Mouse (Mus musculus) liver, embryonic 14 days (tissue): ENCODE measurements around the gene Dppa3. TPM values are rescaled to one million over a fixed set of nuclear protein-coding genes. Genes with fewer than 3 reads are reported as not detected.

Source experiments
- polyA plus RNA-seq: library from polyadenylated mRNA; depleted of rRNA; stranded (reverse); fragments of >200 nt; gene quantifications from 2 replicates; pipeline ENCODE4 v1.2.3, GENCODE M21; 2012; rRNA removed

The Dppa3 gene
- not detected in 2 replicates for polyA plus RNA-seq

GRCm38 (mm10) chr6:122626110-122626509 is at the start of gene Dppa3:
TSS of gene Dppa3 (plus strand) at chr6:122626410.

GRCm38 (mm10) chr6:122602242-122602991 is 23.8 kb upstream of the Dppa3 start, which contains the start of gene Apobec1:
TSS of gene Apobec1 (minus strand) at chr6:122602444.

GRCm38 (mm10) chr6:122609771-122610170 is 16.4 kb upstream of the Dppa3 start, which contains the start of gene Gdf3:
TSS of gene Gdf3 (minus strand) at chr6:122610087.

Other genes starting within 250 kb of the Dppa3 start
- gene Rimklb, start 127.6 kb upstream of the Dppa3 start, polyA plus RNA-seq: 0.35 and 1.00 TPM in 2 replicates
- gene Mfap5, start 120.6 kb upstream of the Dppa3 start, polyA plus RNA-seq: 0.12 and 0.27 TPM in 2 replicates
- not detected in 2 replicates for gene Aicda, start 72.6 kb upstream of the Dppa3 start, polyA plus RNA-seq
- 3.6 and 5.6 TPM in 2 replicates for gene Apobec1, start 24.0 kb upstream of the Dppa3 start, polyA plus RNA-seq
- gene Gdf3, start 16.3 kb upstream of the Dppa3 start, polyA plus RNA-seq: 1.5 and 1.6 TPM in 2 replicates
- 0.01 TPM in 2 replicates for gene Nanog, start 81.1 kb downstream of the Dppa3 start, polyA plus RNA-seq
- 8.7 and 10.6 TPM in 2 replicates for gene Slc2a3, start 175.2 kb downstream of the Dppa3 start, polyA plus RNA-seq
- 1.1 and 1.6 TPM in 2 replicates for gene Foxj2, start 193.5 kb downstream of the Dppa3 start, polyA plus RNA-seq
- gene C3ar1, start 229.8 kb downstream of the Dppa3 start, polyA plus RNA-seq: 0.50 and 0.66 TPM in 2 replicates
- gene Necap1, start 248.1 kb downstream of the Dppa3 start, polyA plus RNA-seq: 12.9 and 16.1 TPM in 2 replicates